Mouse (Mus musculus): ENCODE measurements around the gene Zan. TPM values are rescaled to one million over a fixed set of nuclear protein-coding genes. Genes with fewer than 3 reads are reported as not detected.

Gene Zan
- total and polyA plus RNA-seq, 3 experiments = 0.15 TPM; not detected in 2

DNA sequence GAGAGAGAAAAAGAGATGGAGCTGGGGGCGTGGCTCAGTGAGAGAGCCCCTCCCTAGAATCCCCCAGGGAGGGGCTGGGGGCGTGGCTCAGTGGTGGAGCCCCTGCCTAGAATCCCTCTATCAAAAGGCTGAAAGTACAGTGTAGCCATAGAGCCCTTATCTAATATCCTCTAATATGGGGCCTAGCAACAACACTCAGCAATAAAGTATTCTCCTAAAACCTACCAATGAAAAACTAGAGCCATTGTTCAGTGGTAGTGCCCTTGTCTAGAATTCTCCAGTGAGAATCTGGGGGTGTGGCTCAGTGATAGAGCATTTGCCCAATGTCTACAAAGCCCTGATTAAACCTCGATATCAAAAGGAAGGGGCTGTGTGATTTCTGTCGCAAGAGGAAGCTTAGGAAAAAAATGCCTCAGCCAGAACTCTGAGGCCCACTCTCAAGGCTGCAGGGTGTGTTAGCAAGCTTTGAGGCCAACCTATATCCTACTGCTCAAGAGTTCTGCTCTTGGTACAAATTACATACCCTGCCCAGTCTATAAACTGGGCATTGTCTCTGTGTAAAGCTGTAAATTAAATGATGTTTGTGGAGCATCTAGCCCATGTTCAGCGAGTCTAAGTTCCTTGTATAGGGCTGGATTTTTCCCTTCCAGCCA is 4.5 kb downstream of the Zan start (continued):
- TF ChIP-seq POLR2AphosphoS2 (IDR thresholded peaks at IDR 0.05; ENCODE audit: low read length) (no peak), POLR2A (IDR thresholded peaks at IDR 0.05; ENCODE audit: control insufficient read depth in 1 of 2, insufficient read depth in 1 of 2, low read depth in 1 of 2, low read length in 2 of 2, poor library complexity in 1 of 2) (no peak), RAD21 (IDR thresholded peaks at IDR 0.05; ENCODE audit: low read depth, low read length) (no peak), USF1 (IDR thresholded peaks at IDR 0.05; ENCODE audit: low read depth, low read length) (no peak), BHLHE40 (IDR thresholded peaks at IDR 0.05; ENCODE audit: borderline replicate concordance, low read depth, low read length) (no peak), EP300 (IDR thresholded peaks at IDR 0.05; ENCODE audit: low read depth in 1 of 2, low read length in 2 of 2) (no peak), NRF1 (IDR thresholded peaks at IDR 0.05; ENCODE audit: insufficient read depth, low read depth, low read length, poor library complexity, severe bottlenecking) (no peak), E2F4 (IDR thresholded peaks at IDR 0.05; ENCODE audit: borderline replicate concordance, low read depth, low read length) (no peak), SIN3A (IDR thresholded peaks at IDR 0.05; ENCODE audit: low read length) (no peak), GATA1 (IDR thresholded peaks at IDR 0.05; ENCODE audit: low read depth, low read length) (peak; percentile 59), USF2 (IDR thresholded peaks at IDR 0.05; ENCODE audit: borderline replicate concordance in 1 of 2, insufficient read depth in 1 of 2, low read depth in 1 of 2, low read length in 2 of 2) (no peak), ZC3H11A (IDR thresholded peaks at IDR 0.05; ENCODE audit: low read depth, low read length) (no peak)

DNA sequence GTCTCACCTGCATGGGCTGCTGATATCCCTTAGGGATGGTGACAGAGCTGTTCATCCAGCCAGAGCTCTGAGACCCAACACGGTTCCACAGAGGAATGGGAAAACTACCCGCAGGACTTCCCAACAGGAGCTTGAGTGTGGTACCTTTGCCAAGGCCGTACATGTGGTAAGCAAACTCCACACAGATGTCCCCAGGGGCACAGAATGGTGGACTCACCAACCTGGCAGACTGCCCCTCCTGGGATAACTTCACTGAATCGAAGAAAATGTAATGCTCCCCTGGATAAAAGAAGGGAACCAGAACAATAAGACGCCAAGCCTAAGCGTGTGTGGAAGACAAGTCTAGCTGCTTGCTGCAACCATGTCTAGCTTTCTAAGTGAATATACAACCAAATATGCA is 9.9 kb downstream of the Zan start:
- DNase-seq (ENCODE audit: low read depth, low spot score) = no peak
- H3K27me3 ChIP-seq (ENCODE audit: control insufficient read depth in 1 of 2, insufficient read depth in 2 of 2, low read length in 2 of 2) = peaks cover 0 to 1% of the 10 kb centered on the region in 2 experiments; a peak in 1 of 4 replicates
- no peaks in the 10 kb centered on the region for H3K36me3 ChIP-seq (ENCODE audit: control insufficient read depth in 1 of 2, insufficient read depth in 2 of 2, low read length in 2 of 2)
- H3K9me3 ChIP-seq (replicated peaks; ENCODE audit: insufficient read depth, low read length) = no peaks in the 10 kb centered on the region
- no peaks in the 10 kb centered on the region for H3K79me2 ChIP-seq (ENCODE audit: control insufficient read depth, insufficient read depth, low read length, poor library complexity)
- H3K27ac ChIP-seq (ENCODE audit: control insufficient read depth, low read depth, low read length) = no peak overlapping the region
- H3K4me3 ChIP-seq (ENCODE audit: control insufficient read depth in 1 of 2, insufficient read depth in 1 of 2, low read depth in 2 of 2, low read length in 2 of 2) = no peak overlapping the region
- no peak for TF ChIP-seq GABPA (IDR thresholded peaks at IDR 0.05; ENCODE audit: low read depth, low read length)
- TF ChIP-seq TAL1 (IDR thresholded peaks at IDR 0.05; ENCODE audit: low read length) = no peak
- TF ChIP-seq NRF1 (IDR thresholded peaks at IDR 0.05; ENCODE audit: insufficient read depth, low read depth, low read length, poor library complexity, severe bottlenecking) = no peak
- TF ChIP-seq USF1 (IDR thresholded peaks at IDR 0.05; ENCODE audit: low read depth, low read length) = no peak
- no peak for TF ChIP-seq CTCF (IDR thresholded peaks at IDR 0.05 in 2 of 3, conservative IDR thresholded peaks at IDR 0.05 in 1 of 3; ENCODE audit: control insufficient read depth in 1 of 3, insufficient read depth in 1 of 3, low read depth in 2 of 3, low read length in 3 of 3, poor library complexity in 1 of 3, severe bottlenecking in 1 of 3)
- no peak for TF ChIP-seq EP300 (IDR thresholded peaks at IDR 0.05; ENCODE audit: low read depth in 1 of 2, low read length in 2 of 2)
- no peak for TF ChIP-seq CHD1 (IDR thresholded peaks at IDR 0.05; ENCODE audit: low read depth, low read length)
- TF ChIP-seq CHD2 (IDR thresholded peaks at IDR 0.05; ENCODE audit: low read length) = no peak
- TF ChIP-seq ZKSCAN1 (IDR thresholded peaks at IDR 0.05; ENCODE audit: low read depth, low read length) = no peak
- TF ChIP-seq SIN3A (IDR thresholded peaks at IDR 0.05; ENCODE audit: low read length) = no peak
- no peak for TF ChIP-seq POLR2AphosphoS2 (IDR thresholded peaks at IDR 0.05; ENCODE audit: low read length)
- no peak for TF ChIP-seq MAX (IDR thresholded peaks at IDR 0.05; ENCODE audit: low read length)
- TF ChIP-seq MYC (IDR thresholded peaks at IDR 0.05; ENCODE audit: low read depth, low read length) = no peak
- TF ChIP-seq ETS1 (IDR thresholded peaks at IDR 0.05; ENCODE audit: low read depth, low read length) = no peak
- H3K9ac ChIP-seq (ENCODE audit: control insufficient read depth, low read depth, low read length, poor library complexity, severe bottlenecking) = no peak overlapping the region
- H3K4me1 ChIP-seq (ENCODE audit: control insufficient read depth in 1 of 2, insufficient read depth in 2 of 2, low read length in 2 of 2) = peaks cover 0 to 3% of the 10 kb centered on the region in 2 experiments; a peak in 2 of 4 replicates
